Comparison of ENCODE assay signal across 8 mouse cellular contexts in the genomic region with DNA sequence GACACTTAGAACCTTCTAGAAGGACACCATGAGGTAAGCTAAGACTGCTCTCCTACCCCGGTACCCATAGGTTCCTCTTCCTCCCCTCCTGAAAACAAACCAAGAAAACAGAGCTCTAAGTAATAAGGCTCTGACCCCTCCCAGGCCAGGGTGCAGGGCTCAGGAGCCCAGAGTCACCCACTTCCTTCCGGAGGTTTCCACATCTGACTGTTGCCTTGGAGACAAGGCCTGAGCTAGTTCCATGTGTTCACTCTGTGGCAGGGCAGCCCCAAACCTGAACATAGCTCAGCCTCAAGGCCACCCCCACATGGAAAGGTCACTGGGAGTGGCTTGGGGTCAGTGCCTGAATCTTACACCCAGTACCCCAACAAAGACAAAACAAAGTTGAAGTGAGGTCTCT. TPM values are rescaled to one million over a fixed set of nuclear protein-coding genes. Genes with fewer than 3 reads are reported as not detected.
DNase-seq lines count a peak whose midpoint lies in the region; ATAC-seq and TF ChIP-seq lines count a peak whose summit lies in the region.

No protein-coding gene starts in this region.

- peak; percentile 51 for DNase-seq in gastrocnemius, adult 2 months
- no peak for DNase-seq in gastrocnemius, postnatal 4 days (ENCODE audit: low spot score in 2 of 2)
- peak; percentile 60 to 89 for DNase-seq in heart, adult 18-20 months
- DNase-seq in kidney, postnatal 25 days: peak; percentile 51 to 80
- peak; percentile 77 for DNase-seq in thymus, postnatal 4 days
- DNase-seq in left cerebral cortex, adult 8-10 months (ENCODE audit: low spot score in 2 of 2): no peak

- H3K4me3 ChIP-seq in gastrocnemius, adult 2 months: no peak overlapping the region

- intact Hi-C loops in gastrocnemius, adult 2 months (cut with DNase I): no loop called here

- H3K27ac ChIP-seq in gastrocnemius, adult 2 months: peak overlapping the region; percentile 70

- ATAC-seq in megakaryocyte progenitor cell, adult 5-6 weeks (replicated peaks; ENCODE audit: poor library complexity): peak; percentile 69
- no peak for ATAC-seq in erythroid progenitor cell, adult 5-6 weeks (replicated peaks; ENCODE audit: low FRiP score, poor library complexity, severe bottlenecking)

- no peak for TF ChIP-seq CTCF in gastrocnemius, adult 2 months (IDR thresholded peaks at IDR 0.05)

RNA-seq across cellular contexts. Expression of a gene that starts 6.6 kb away (rescaled TPM):
- total RNA-seq in gastrocnemius, adult 2 months (2021): 1 to 10 TPM; 4.9 to 5.5 TPM
- 10 to 100 TPM; 24.0 to 25.4 TPM for total RNA-seq in gastrocnemius, postnatal 4 days (2021)
- 1 to 10 TPM; 7.5 to 8.0 TPM for total RNA-seq in heart, adult 18-20 months (2021)
- 26.4 and 31.9 TPM in 2 replicates for total RNA-seq in megakaryocyte progenitor cell, adult 5-6 weeks (2015)
- 34.9 and 39.0 TPM in 2 replicates for total RNA-seq in megakaryocyte progenitor cell, adult 5-6 weeks (2017)
- 19.5 and 32.3 TPM in 2 replicates for total RNA-seq in erythroid progenitor cell, adult 5-6 weeks (2015; ENCODE audit: low replicate concordance)
- total RNA-seq in erythroid progenitor cell, adult 5-6 weeks (2017; ENCODE audit: low replicate concordance): 9.0 and 25.7 TPM in 2 replicates
- total RNA-seq in left cerebral cortex, adult 8-10 months (2022): 10 to 100 TPM; 12.0 to 17.6 (median 14.8) TPM

RNA-seq across cellular contexts. Expression of a gene that starts 6.8 kb away (rescaled TPM):
- total RNA-seq in gastrocnemius, adult 2 months (2021): 1 to 10 TPM; 2.6 to 3.0 TPM
- total RNA-seq in gastrocnemius, postnatal 4 days (2021): 1 to 10 TPM; 8.3 to 8.4 TPM
- total RNA-seq in heart, adult 18-20 months (2021): 1 to 10 TPM; 2.5 to 2.6 TPM
- 7.0 and 13.6 TPM in 2 replicates for total RNA-seq in megakaryocyte progenitor cell, adult 5-6 weeks (2015)
- 1.7 and 4.3 TPM in 2 replicates for total RNA-seq in megakaryocyte progenitor cell, adult 5-6 weeks (2017)
- total RNA-seq in erythroid progenitor cell, adult 5-6 weeks (2015; ENCODE audit: low replicate concordance): 21.4 and 36.4 TPM in 2 replicates
- 3.3 and 3.8 TPM in 2 replicates for total RNA-seq in erythroid progenitor cell, adult 5-6 weeks (2017; ENCODE audit: low replicate concordance)
- 10 to 100 TPM; 44.2 to 67.8 (median 57.0) TPM for total RNA-seq in left cerebral cortex, adult 8-10 months (2022)

RNA-seq across cellular contexts. Expression of a gene that starts 17.3 kb away (rescaled TPM):
- 100 to 1,000 TPM; 253 TPM for total RNA-seq in gastrocnemius, adult 2 months (2021)
- total RNA-seq in gastrocnemius, postnatal 4 days (2021): 100 to 1,000 TPM; 170 to 176 TPM
- total RNA-seq in heart, adult 18-20 months (2021): 100 to 1,000 TPM; 185 to 204 TPM
- total RNA-seq in megakaryocyte progenitor cell, adult 5-6 weeks (2015): 40.1 and 46.2 TPM in 2 replicates
- 32.8 and 44.4 TPM in 2 replicates for total RNA-seq in megakaryocyte progenitor cell, adult 5-6 weeks (2017)
- total RNA-seq in erythroid progenitor cell, adult 5-6 weeks (2015; ENCODE audit: low replicate concordance): 78.2 and 83.0 TPM in 2 replicates
- 49.4 and 67.6 TPM in 2 replicates for total RNA-seq in erythroid progenitor cell, adult 5-6 weeks (2017; ENCODE audit: low replicate concordance)
- total RNA-seq in left cerebral cortex, adult 8-10 months (2022): 10 to 100 TPM; 36.0 to 47.0 (median 40.9) TPM

RNA-seq across cellular contexts. Expression of a gene that starts 38.3 kb away (rescaled TPM):
- total RNA-seq in gastrocnemius, adult 2 months (2021): 10 to 100 TPM; 34.7 to 40.0 TPM
- total RNA-seq in gastrocnemius, postnatal 4 days (2021): 10 to 100 TPM; 50.7 to 50.8 TPM
- 10 to 100 TPM; 43.2 to 46.1 TPM for total RNA-seq in heart, adult 18-20 months (2021)
- 10.5 and 13.2 TPM in 2 replicates for total RNA-seq in megakaryocyte progenitor cell, adult 5-6 weeks (2015)
- 19.9 and 25.7 TPM in 2 replicates for total RNA-seq in megakaryocyte progenitor cell, adult 5-6 weeks (2017)
- total RNA-seq in erythroid progenitor cell, adult 5-6 weeks (2015; ENCODE audit: low replicate concordance): 2.9 and 3.8 TPM in 2 replicates
- total RNA-seq in erythroid progenitor cell, adult 5-6 weeks (2017; ENCODE audit: low replicate concordance): 9.2 and 25.3 TPM in 2 replicates
- total RNA-seq in left cerebral cortex, adult 8-10 months (2022): 10 to 100 TPM; 88.6 to 97.6 (median 94.5) TPM

RNA-seq across cellular contexts. Expression of a gene that starts 46.9 kb away (rescaled TPM):
- 10 to 100 TPM; 27.0 to 33.5 TPM for total RNA-seq in gastrocnemius, adult 2 months (2021)
- total RNA-seq in gastrocnemius, postnatal 4 days (2021): 10 to 100 TPM; 52.1 to 58.7 TPM
- total RNA-seq in heart, adult 18-20 months (2021): 10 to 100 TPM; 42.3 to 45.0 TPM
- total RNA-seq in megakaryocyte progenitor cell, adult 5-6 weeks (2015): 31.5 and 40.3 TPM in 2 replicates
- 34.7 and 48.7 TPM in 2 replicates for total RNA-seq in megakaryocyte progenitor cell, adult 5-6 weeks (2017)
- total RNA-seq in erythroid progenitor cell, adult 5-6 weeks (2015; ENCODE audit: low replicate concordance): 42.8 and 69.6 TPM in 2 replicates
- total RNA-seq in erythroid progenitor cell, adult 5-6 weeks (2017; ENCODE audit: low replicate concordance): 66.0 and 111 TPM in 2 replicates
- 100 to 1,000 TPM; 126 to 147 (median 139) TPM for total RNA-seq in left cerebral cortex, adult 8-10 months (2022)

Comparison
In these comparisons a context has a peak if more than half of its experiments do, and no peak if none do; other contexts are left out.
1. DNase-seq: peak in gastrocnemius, adult 2 months (single experiment), heart, adult 18-20 months (2 of 2), kidney, postnatal 25 days (2 of 2) and thymus, postnatal 4 days (single experiment); none in gastrocnemius, postnatal 4 days (0 of 2) and left cerebral cortex, adult 8-10 months (0 of 2).